Mouse (Mus musculus): ENCODE data around the gene Snx29. TPM values are rescaled to one million over a fixed set of nuclear protein-coding genes. Genes with fewer than 3 reads are reported as not detected.

Gene Snx29
- polyA plus RNA-seq, 1 experiment from 2014 or later = 10.0 TPM

DNA sequence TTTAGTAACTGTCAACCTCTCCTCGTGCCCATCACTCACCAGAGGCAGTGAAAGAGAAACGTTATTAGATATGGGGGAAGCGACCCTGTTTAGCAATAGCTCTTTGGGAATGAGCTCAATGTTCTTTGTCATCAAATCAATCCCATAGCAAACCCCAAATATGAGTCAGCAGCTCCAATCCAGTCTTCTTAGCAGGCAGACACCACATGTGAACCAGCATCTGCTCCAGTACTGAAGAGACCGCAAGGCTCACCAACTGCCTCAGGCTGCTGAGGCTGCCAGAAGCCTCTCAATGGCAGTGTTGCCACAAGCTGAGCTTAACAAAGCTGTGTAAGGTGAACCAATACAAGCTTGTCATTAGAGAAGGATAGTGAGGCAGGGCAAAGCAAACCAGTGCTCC lies 177.4 kb downstream of the Snx29 start:
- Histone ChIP-seq H3K4me3 (ENCODE audit: low read depth, low read length) (no peak overlapping the region), H3K4me1 (ENCODE audit: insufficient read depth, low read depth, low read length) (no peaks in the 10 kb centered on the region), H3K27ac (ENCODE audit: low read length) (no peak overlapping the region), H3K9ac (replicated peaks; ENCODE audit: low read depth) (no peak overlapping the region), H3K27me3 (replicated peaks; ENCODE audit: insufficient read depth, low read length) (no peaks in the 10 kb centered on the region), H3K4me2 (replicated peaks; ENCODE audit: low read depth, low read length) (no peak overlapping the region), H3K9me3 (ENCODE audit: low read length) (no peaks in the 10 kb centered on the region), H3K36me3 (ENCODE audit: insufficient read depth, low read length) (no peaks in the 10 kb centered on the region)
- TF ChIP-seq EP300 (IDR thresholded peaks at IDR 0.05) = no peak
- TF ChIP-seq CTCF (IDR thresholded peaks at IDR 0.05) = no peak
- no peak for ATAC-seq
- WGBS = 75% methylated on average over 4 of the region's 4 CpGs
- no peak for DNase-seq (ENCODE audit: low spot score)

DNA sequence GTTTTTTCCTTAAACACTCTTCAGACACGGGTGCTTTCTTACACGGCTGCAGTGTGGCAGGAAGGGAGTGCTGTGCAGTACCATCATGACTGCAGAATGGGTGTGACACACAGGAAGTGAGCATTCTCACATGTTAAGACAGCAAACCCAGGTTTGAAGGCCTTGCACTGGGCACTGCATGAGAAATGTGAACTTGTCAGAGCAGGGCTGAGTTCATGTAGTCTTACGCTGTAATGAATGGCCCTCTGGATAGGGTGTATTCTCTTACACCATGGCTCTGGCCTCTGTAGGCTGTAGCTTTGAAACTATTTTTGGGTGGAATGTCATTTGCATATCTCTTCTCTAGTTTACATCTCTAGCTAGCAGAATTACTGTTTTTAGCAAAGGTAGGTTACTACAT lies 178.4 kb downstream of the Snx29 start:
- Histone ChIP-seq H3K27ac (ENCODE audit: low read length) (no peak overlapping the region), H3K9ac (replicated peaks; ENCODE audit: low read depth) (no peak overlapping the region), H3K4me1 (ENCODE audit: insufficient read depth, low read depth, low read length) (no peaks in the 10 kb centered on the region), H3K4me3 (ENCODE audit: low read depth, low read length) (no peak overlapping the region), H3K4me2 (replicated peaks; ENCODE audit: low read depth, low read length) (no peak overlapping the region), H3K36me3 (ENCODE audit: insufficient read depth, low read length) (no peaks in the 10 kb centered on the region), H3K27me3 (replicated peaks; ENCODE audit: insufficient read depth, low read length) (no peaks in the 10 kb centered on the region), H3K9me3 (ENCODE audit: low read length) (no peaks in the 10 kb centered on the region)
- ATAC-seq (no peak), DNase-seq (ENCODE audit: low spot score) (no peak)
- TF ChIP-seq EP300 (IDR thresholded peaks at IDR 0.05) = no peak
- no peak for TF ChIP-seq CTCF (IDR thresholded peaks at IDR 0.05)
- WGBS = 56% methylated on average over 3 of the region's 3 CpGs

DNA sequence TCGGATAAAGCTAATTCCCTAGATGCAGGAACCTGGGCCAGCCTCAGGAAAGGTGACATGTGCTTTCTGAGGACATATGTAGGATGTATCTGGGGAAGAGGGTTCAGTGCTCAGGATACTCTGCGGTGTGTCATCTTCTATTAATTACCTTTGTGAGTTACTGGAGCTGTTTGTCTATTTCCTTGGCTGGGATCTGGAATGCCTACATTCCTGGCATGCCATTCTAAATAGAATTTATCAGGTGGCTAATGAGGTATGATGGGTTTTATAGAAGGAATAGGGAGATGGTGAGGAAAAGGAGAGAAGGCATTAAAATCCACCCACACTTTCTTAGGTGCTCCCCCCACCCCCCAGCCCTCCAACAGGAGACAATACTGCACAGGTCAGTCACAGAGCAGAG lies 178.9 kb downstream of the Snx29 start:
- H3K4me2 ChIP-seq (replicated peaks; ENCODE audit: low read depth, low read length) = no peak overlapping the region
- H3K36me3 ChIP-seq (ENCODE audit: insufficient read depth, low read length) = no peaks in the 10 kb centered on the region
- no peak overlapping the region for H3K9ac ChIP-seq (replicated peaks; ENCODE audit: low read depth)
- WGBS = 77% methylated on average over 2 of the region's 2 CpGs
- DNase-seq (ENCODE audit: low spot score) (no peak), ATAC-seq (no peak)
- H3K4me1 ChIP-seq (ENCODE audit: insufficient read depth, low read depth, low read length) = no peaks in the 10 kb centered on the region
- no peaks in the 10 kb centered on the region for H3K27me3 ChIP-seq (replicated peaks; ENCODE audit: insufficient read depth, low read length)
- no peaks in the 10 kb centered on the region for H3K9me3 ChIP-seq (ENCODE audit: low read length)
- no peak overlapping the region for H3K27ac ChIP-seq (ENCODE audit: low read length)
- TF ChIP-seq EP300 (IDR thresholded peaks at IDR 0.05) (no peak), CTCF (IDR thresholded peaks at IDR 0.05) (no peak)
- H3K4me3 ChIP-seq (ENCODE audit: low read depth, low read length) = no peak overlapping the region

DNA sequence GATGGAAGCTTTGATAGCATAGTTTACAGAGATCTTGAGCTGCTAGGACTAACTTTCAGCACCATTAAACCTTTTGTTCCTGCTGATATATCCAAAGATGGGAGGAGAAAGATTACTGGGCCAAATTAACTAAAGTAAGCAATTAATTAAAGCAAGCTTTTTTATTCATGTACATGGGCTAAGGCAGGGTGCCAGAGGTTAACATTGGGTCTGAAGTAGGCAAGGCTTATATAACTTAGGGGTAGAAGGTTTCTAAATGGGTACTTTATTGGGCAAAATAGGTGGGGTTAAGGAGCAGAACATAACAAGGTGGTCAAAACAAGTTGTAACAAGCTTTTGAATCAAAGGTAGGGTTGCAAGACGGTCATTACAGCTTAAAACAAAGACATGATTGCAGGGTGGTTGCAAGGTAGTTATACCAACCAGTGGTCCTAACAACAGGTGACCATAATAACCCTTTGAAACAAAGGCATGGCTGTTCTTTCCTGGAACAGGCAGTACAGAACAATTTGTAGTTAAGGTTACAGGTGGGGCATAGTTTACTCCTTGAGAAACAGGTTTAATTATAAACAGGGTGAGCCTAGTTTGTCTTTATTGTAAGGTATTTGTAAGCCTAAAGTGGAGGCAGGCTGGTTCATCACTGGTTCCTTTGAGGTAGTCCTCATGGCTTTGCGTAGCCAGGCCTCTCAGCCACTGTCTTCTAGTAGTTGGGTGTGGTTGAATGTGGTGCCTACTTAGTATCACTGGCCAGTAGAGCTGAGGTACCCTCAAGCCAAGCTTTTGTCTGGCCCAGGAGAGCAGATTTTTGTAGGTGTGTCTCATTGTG lies 182.2 kb downstream of the Snx29 start:
- ATAC-seq = no peak; the same call in 1 of the 2 replicates

DNA sequence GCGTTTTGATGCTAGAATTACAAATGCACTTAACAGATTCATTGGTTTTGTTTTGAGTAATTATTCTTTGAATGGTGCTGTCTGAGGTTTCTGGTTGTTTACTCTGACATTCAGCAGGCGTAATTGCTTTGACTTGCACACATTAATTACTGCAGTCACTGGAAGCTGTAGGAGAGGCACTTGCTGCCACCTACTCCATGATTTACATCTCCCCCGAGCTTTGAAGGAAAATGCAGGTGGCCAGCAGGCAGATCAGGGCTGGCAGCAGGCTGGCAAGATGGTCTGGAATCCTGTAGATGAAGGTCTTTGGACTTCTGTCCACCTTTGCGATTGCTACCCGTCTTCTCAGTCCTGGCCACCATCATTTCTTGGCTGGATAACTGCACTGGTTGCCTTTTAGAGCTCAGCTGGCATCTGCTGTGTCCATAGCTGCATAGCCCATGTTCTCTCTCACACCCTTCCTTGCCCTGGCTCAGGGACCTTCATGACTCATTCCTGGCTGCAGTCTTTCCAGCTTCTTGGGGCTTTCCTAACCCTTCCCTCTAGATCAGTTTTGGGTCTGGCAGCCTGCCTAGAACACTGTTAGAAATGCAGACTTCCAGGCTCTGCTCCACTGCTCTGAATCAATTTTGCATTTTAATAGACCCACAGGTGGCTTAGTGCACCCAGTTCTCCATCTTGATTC lies 182.9 kb downstream of the Snx29 start:
- H3K27me3 ChIP-seq (replicated peaks; ENCODE audit: insufficient read depth, low read length) = no peaks in the 10 kb centered on the region
- no peak overlapping the region for H3K4me3 ChIP-seq (ENCODE audit: low read depth, low read length)
- no peaks in the 10 kb centered on the region for H3K4me1 ChIP-seq (ENCODE audit: insufficient read depth, low read depth, low read length)
- H3K9me3 ChIP-seq (ENCODE audit: low read length) = no peaks in the 10 kb centered on the region
- H3K36me3 ChIP-seq (ENCODE audit: insufficient read depth, low read length) = no peaks in the 10 kb centered on the region
- 76% methylated on average over 5 of the region's 5 CpGs for WGBS
- no peak for TF ChIP-seq CTCF (IDR thresholded peaks at IDR 0.05)
- no peak for TF ChIP-seq EP300 (IDR thresholded peaks at IDR 0.05)
- no peak overlapping the region for H3K4me2 ChIP-seq (replicated peaks; ENCODE audit: low read depth, low read length)
- ATAC-seq (peak; percentile 76), DNase-seq (ENCODE audit: low spot score) (peak; percentile 82)
- no peak overlapping the region for H3K27ac ChIP-seq (ENCODE audit: low read length)
- H3K9ac ChIP-seq (replicated peaks; ENCODE audit: low read depth) = no peak overlapping the region

More for the DNA sequence above, 182.2 kb downstream of the Snx29 start:
- no peaks in the 10 kb centered on the region for H3K36me3 ChIP-seq (ENCODE audit: insufficient read depth, low read length)
- no peak overlapping the region for H3K4me3 ChIP-seq (ENCODE audit: low read depth, low read length)
- no peak for DNase-seq (ENCODE audit: low spot score)
- H3K9ac ChIP-seq (replicated peaks; ENCODE audit: low read depth) = no peak overlapping the region
- H3K9me3 ChIP-seq (ENCODE audit: low read length) = no peaks in the 10 kb centered on the region
- no peak overlapping the region for H3K27ac ChIP-seq (ENCODE audit: low read length)
- H3K4me1 ChIP-seq (ENCODE audit: insufficient read depth, low read depth, low read length) = no peaks in the 10 kb centered on the region
- TF ChIP-seq CTCF (IDR thresholded peaks at IDR 0.05) = no peak
- no peak for TF ChIP-seq EP300 (IDR thresholded peaks at IDR 0.05)
- H3K27me3 ChIP-seq (replicated peaks; ENCODE audit: insufficient read depth, low read length) = no peaks in the 10 kb centered on the region
- 78% methylated on average over 2 of the region's 2 CpGs for WGBS
- H3K4me2 ChIP-seq (replicated peaks; ENCODE audit: low read depth, low read length) = no peak overlapping the region

DNA sequence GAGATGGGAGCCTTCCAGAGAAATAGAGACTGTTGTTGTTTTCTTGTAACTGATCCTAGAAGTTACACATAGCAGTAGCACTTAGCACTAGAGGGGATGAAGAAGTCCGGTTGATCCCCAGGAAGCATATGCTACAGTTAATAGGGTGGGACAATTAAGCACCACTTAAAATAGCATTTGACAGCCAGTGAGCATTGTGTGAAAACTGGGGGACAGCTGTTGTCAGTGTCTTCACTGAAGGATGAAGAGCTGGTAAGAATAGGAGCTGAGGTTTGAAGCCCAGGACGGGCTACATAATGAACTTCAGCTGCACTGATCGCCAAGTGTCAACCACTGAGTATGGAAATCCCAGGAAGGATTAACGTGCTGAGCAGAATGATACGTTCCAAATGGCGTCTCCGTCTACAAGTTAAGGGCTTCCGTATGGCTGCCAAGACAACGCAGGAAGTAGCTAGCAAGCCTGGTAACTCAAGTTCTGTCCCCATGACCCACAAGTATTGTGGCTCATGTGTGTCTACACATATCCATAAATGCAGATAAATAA lies 184.6 kb downstream of the Snx29 start:
- DNase-seq (ENCODE audit: low spot score) = peak; percentile 36

More for the DNA sequence above, 184.6 kb downstream of the Snx29 start:
- no peak overlapping the region for H3K9ac ChIP-seq (replicated peaks; ENCODE audit: low read depth)
- no peaks in the 10 kb centered on the region for H3K4me1 ChIP-seq (ENCODE audit: insufficient read depth, low read depth, low read length)
- WGBS = 60% methylated on average over 9 of the region's 9 CpGs
- H3K27me3 ChIP-seq (replicated peaks; ENCODE audit: insufficient read depth, low read length) = no peaks in the 10 kb centered on the region
- no peak overlapping the region for H3K27ac ChIP-seq (ENCODE audit: low read length)
- no peak for TF ChIP-seq CTCF (IDR thresholded peaks at IDR 0.05)
- no peak for TF ChIP-seq EP300 (IDR thresholded peaks at IDR 0.05)
- no peaks in the 10 kb centered on the region for H3K36me3 ChIP-seq (ENCODE audit: insufficient read depth, low read length)
- no peaks in the 10 kb centered on the region for H3K9me3 ChIP-seq (ENCODE audit: low read length)
- no peak overlapping the region for H3K4me2 ChIP-seq (replicated peaks; ENCODE audit: low read depth, low read length)
- no peak overlapping the region for H3K4me3 ChIP-seq (ENCODE audit: low read depth, low read length)
- ATAC-seq = peak; percentile 52
